Mouse (Mus musculus): ENCODE results near the gene Panx1.

DNA sequence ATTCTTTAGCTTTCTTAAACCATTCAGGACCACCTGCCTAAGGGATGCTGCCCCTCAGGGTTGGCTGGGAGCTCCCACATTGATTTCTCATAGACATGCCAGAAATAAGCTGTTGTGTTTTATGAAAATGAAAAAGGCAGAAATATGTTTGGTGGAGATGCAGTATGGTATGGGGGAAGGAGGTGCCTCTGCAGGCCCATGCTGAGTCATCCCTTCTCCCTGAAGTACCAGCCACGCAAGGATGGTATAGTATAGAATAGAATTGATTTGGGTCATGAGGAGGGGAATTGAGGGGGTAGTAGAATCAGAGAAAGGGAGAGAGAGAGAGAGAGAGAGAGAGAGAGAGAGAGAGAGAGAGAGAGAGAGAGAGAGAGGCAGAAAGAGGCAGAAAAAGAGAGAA is 90.6 kb downstream of the Panx1 start:
- TF ChIP-seq CTCF (conservative IDR thresholded peaks at IDR 0.05; ENCODE audit: low read length) (no peak), POU5F1 (IDR thresholded peaks at IDR 0.05; ENCODE audit: borderline replicate concordance, low read length) (no peak)

All from E14TG2a.4 (cell line).